Mouse (Mus musculus): ENCODE results near the gene Gm20870. TPM values are rescaled to one million over a fixed set of nuclear protein-coding genes. Genes with fewer than 3 reads are reported as not detected.
"Not testable (repeated sequence)": the region's sequence is repeated elsewhere in the genome, so short reads cannot be mapped to it uniquely, and the experiment has no call there.

Gene Gm20870
- not detected in 2 replicates for polyA plus RNA-seq (2015; fragmentation: Nextera tagmentation; extraction: Ambion mirVana)

GRCm38 (mm10) chrY:71691743-71692142 is at the start of gene Gm20870:
Gene Gm20870, plus strand, starts transcription at chrY:71692043.
- not testable (repeated sequence) for H3K4me1 ChIP-seq (ENCODE audit: control insufficient read depth, insufficient read depth, low read length); H3K9ac ChIP-seq (ENCODE audit: low read length); H3K4me3 ChIP-seq (ENCODE audit: low read length); ATAC-seq (replicated peaks; ENCODE audit: extremely low read depth, insufficient read depth, low FRiP score); H3K27me3 ChIP-seq (ENCODE audit: control insufficient read depth, insufficient read depth, low read length); H3K36me3 ChIP-seq (ENCODE audit: control insufficient read depth, insufficient read depth); H3K4me2 ChIP-seq (ENCODE audit: low read depth, low read length); H3K9me3 ChIP-seq (replicated peaks; ENCODE audit: control insufficient read depth, low read length); H3K27ac ChIP-seq (ENCODE audit: low read length)
- WGBS = no CpG with 5 or more reads among the region's 6 CpGs

Other genes with a start within 250 kb of the Gm20870 start
- not detected in 2 replicates for gene Gm20869, start 222.6 kb upstream of the Gm20870 start, polyA plus RNA-seq (2015; fragmentation: Nextera tagmentation; extraction: Ambion mirVana)

All from heart, embryonic 16.5 days (tissue).